Mouse (Mus musculus): Measurements from ENCODE around the gene Slc16a3. TPM values are rescaled to one million over a fixed set of nuclear protein-coding genes. Genes with fewer than 3 reads are reported as not detected.

Slc16a3 gene
- polyA plus RNA-seq, 1 experiment from 2014 or later, result 24.1 TPM

GRCm38 (mm10) chr11:120969742-120970141 is 21.5 kb downstream of the Slc16a3 start:
- Histone ChIP-seq H3K27me3 (ENCODE audit: control insufficient read depth, insufficient read depth, low read length) (no peaks in the 10 kb centered on the region), H3K27ac (ENCODE audit: low read length) (no peak overlapping the region), H3K4me1 (ENCODE audit: control insufficient read depth, insufficient read depth, low read length) (0 out of 2 replicates have a peak, but pooled peaks cover 1% of the 10 kb centered on the region), H3K4me3 (ENCODE audit: low read depth, low read length) (no peak overlapping the region), H3K36me3 (ENCODE audit: control insufficient read depth, insufficient read depth, low read length) (peaks cover 100% of the 10 kb centered on the region), H3K9ac (replicated peaks; ENCODE audit: low read depth, low read length) (no peak overlapping the region), H3K4me2 (replicated peaks; ENCODE audit: low read depth, low read length) (no peak overlapping the region), H3K9me3 (ENCODE audit: control insufficient read depth, low read depth, low read length) (no peaks in the 10 kb centered on the region)
- 94% methylated on average over 5 of the region's 5 CpGs for WGBS
- no peak for ATAC-seq (ENCODE audit: insufficient number of reproducible peaks, insufficient read depth, low FRiP score, low read depth)

- no peaks in the 10 kb centered on the region for H3K4me1 ChIP-seq (ENCODE audit: control insufficient read depth, insufficient read depth, low read length)
These were observed 23.0 kb downstream of the Slc16a3 start for GRCm38 (mm10) chr11:120971237-120971636.

DNA sequence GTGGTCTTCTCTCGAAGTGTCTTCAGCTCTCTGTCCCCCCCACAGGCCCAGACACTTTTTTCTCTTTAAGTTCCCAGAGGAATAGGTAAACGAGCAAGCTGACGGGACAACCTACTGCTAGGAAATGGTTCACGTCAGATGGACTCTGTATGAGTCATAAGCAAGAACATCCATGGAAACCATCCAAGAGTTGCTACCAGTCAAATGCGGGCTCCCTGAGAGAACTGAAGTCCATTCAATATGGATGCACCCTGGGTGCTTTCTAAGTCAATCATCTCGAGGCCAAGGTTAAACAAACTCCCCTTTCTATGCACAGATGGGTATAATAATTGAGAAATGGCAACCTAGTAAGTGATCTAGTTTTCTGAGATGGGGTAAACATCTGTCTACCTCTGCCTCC is 25.0 kb downstream of the Slc16a3 start:
- H3K4me1 ChIP-seq (ENCODE audit: control insufficient read depth, insufficient read depth, low read length), result no peaks in the 10 kb centered on the region
- no peak for ATAC-seq (ENCODE audit: insufficient number of reproducible peaks, insufficient read depth, low FRiP score, low read depth)
- no peak overlapping the region for H3K27ac ChIP-seq (ENCODE audit: low read length)
- H3K4me3 ChIP-seq (ENCODE audit: low read depth, low read length), result no peak overlapping the region
- no peaks in the 10 kb centered on the region for H3K27me3 ChIP-seq (ENCODE audit: control insufficient read depth, insufficient read depth, low read length)
- H3K9me3 ChIP-seq (ENCODE audit: control insufficient read depth, low read depth, low read length), result no peaks in the 10 kb centered on the region
- WGBS, result 78% methylated on average over 6 of the region's 6 CpGs
- no peak overlapping the region for H3K4me2 ChIP-seq (replicated peaks; ENCODE audit: low read depth, low read length)
- peaks cover 95% of the 10 kb centered on the region for H3K36me3 ChIP-seq (ENCODE audit: control insufficient read depth, insufficient read depth, low read length)
- H3K9ac ChIP-seq (replicated peaks; ENCODE audit: low read depth, low read length), result no peak overlapping the region

More at GRCm38 (mm10) chr11:120971237-120971636, 23.0 kb downstream of the Slc16a3 start:
- H3K27ac ChIP-seq (ENCODE audit: low read length), result no peak overlapping the region
- H3K4me2 ChIP-seq (replicated peaks; ENCODE audit: low read depth, low read length), result no peak overlapping the region
- peaks cover 99% of the 10 kb centered on the region for H3K36me3 ChIP-seq (ENCODE audit: control insufficient read depth, insufficient read depth, low read length)
- no peak overlapping the region for H3K4me3 ChIP-seq (ENCODE audit: low read depth, low read length)
- no peak overlapping the region for H3K9ac ChIP-seq (replicated peaks; ENCODE audit: low read depth, low read length)
- no peak for ATAC-seq (ENCODE audit: insufficient number of reproducible peaks, insufficient read depth, low FRiP score, low read depth)
- H3K27me3 ChIP-seq (ENCODE audit: control insufficient read depth, insufficient read depth, low read length), result no peaks in the 10 kb centered on the region
- H3K9me3 ChIP-seq (ENCODE audit: control insufficient read depth, low read depth, low read length), result no peaks in the 10 kb centered on the region
- 94% methylated on average over 5 of the region's 5 CpGs for WGBS

DNA sequence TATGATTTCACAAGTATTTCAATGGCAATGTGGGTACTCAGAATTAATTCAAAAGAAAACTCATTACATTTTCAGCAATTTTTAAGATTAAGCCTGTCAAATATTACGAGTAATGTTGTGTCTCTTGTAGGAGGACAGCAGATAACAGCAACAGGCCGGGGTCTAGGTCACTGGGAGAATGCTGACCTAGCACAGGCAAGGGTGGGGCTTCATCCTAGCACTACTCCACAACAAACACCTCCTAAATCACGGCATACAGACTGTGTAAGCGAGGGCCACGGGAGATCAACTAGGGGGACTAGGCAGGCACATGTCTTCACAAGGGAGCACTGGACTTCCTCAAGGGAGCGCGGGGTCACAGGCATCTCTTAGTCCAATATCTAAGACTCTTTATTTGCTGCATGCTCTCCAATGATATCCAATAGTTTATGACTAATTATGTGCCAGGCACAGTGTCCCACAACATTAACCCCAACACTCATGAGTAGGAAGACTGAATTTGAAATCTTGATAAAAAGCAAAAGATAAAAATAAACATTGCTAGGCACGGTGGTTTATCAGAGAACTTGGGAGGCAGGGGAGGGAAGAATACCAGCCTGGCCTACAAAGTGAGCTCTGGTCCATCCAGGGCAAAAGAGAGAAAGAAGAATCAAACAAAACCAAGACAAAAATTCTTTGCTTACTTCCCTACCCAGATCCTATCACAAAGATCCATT is 31.6 kb downstream of the Slc16a3 start:
- no peaks in the 10 kb centered on the region for H3K4me1 ChIP-seq (ENCODE audit: control insufficient read depth, insufficient read depth, low read length)
- peaks cover 84% of the 10 kb centered on the region for H3K36me3 ChIP-seq (ENCODE audit: control insufficient read depth, insufficient read depth, low read length)
- no peaks in the 10 kb centered on the region for H3K27me3 ChIP-seq (ENCODE audit: control insufficient read depth, insufficient read depth, low read length)
- H3K4me3 ChIP-seq (ENCODE audit: low read depth, low read length), result no peak overlapping the region
- no peak overlapping the region for H3K27ac ChIP-seq (ENCODE audit: low read length)
- H3K9ac ChIP-seq (replicated peaks; ENCODE audit: low read depth, low read length), result no peak overlapping the region
- H3K9me3 ChIP-seq (ENCODE audit: control insufficient read depth, low read depth, low read length), result no peaks in the 10 kb centered on the region
- no peak overlapping the region for H3K4me2 ChIP-seq (replicated peaks; ENCODE audit: low read depth, low read length)
- WGBS, result 71% methylated on average over 8 of the region's 8 CpGs
- ATAC-seq (ENCODE audit: insufficient number of reproducible peaks, insufficient read depth, low FRiP score, low read depth), result no peak

GRCm38 (mm10) chr11:120980427-120981035 is 32.3 kb downstream of the Slc16a3 start:
- no peak for ATAC-seq (ENCODE audit: insufficient number of reproducible peaks, insufficient read depth, low FRiP score, low read depth)
- H3K4me3 ChIP-seq (ENCODE audit: low read depth, low read length), result no peak overlapping the region
- H3K27me3 ChIP-seq (ENCODE audit: control insufficient read depth, insufficient read depth, low read length), result no peaks in the 10 kb centered on the region
- H3K4me1 ChIP-seq (ENCODE audit: control insufficient read depth, insufficient read depth, low read length), result no peaks in the 10 kb centered on the region
- H3K4me2 ChIP-seq (replicated peaks; ENCODE audit: low read depth, low read length), result no peak overlapping the region
- no peak overlapping the region for H3K9ac ChIP-seq (replicated peaks; ENCODE audit: low read depth, low read length)
- H3K9me3 ChIP-seq (ENCODE audit: control insufficient read depth, low read depth, low read length), result no peaks in the 10 kb centered on the region
- 76% methylated on average over 9 of the region's 9 CpGs for WGBS
- H3K36me3 ChIP-seq (ENCODE audit: control insufficient read depth, insufficient read depth, low read length), result peaks cover 81% of the 10 kb centered on the region
- no peak overlapping the region for H3K27ac ChIP-seq (ENCODE audit: low read length)

DNA sequence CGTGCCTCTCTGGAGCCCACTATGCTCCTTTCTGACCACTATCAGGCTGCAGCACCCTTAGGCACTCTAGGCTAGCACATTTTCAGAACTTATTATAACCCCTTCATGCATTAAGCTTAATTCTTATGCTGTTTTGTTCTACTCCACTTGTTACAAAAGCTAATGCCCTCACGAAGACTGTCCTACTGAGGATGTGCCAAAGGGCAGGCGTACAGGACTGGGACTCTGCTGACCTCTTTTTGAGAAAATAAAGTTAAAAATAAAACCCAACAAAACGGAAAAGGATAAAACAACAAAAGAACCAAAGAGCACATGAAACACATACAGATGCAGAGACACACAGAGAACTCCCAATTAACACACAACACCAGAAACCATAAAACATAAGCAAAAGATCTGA is 33.4 kb downstream of the Slc16a3 start:
- Histone ChIP-seq H3K9me3 (ENCODE audit: control insufficient read depth, low read depth, low read length) (no peaks in the 10 kb centered on the region), H3K4me1 (ENCODE audit: control insufficient read depth, insufficient read depth, low read length) (no peaks in the 10 kb centered on the region), H3K27ac (ENCODE audit: low read length) (no peak overlapping the region), H3K9ac (replicated peaks; ENCODE audit: low read depth, low read length) (no peak overlapping the region), H3K36me3 (ENCODE audit: control insufficient read depth, insufficient read depth, low read length) (peaks cover 82% of the 10 kb centered on the region), H3K4me3 (ENCODE audit: low read depth, low read length) (no peak overlapping the region), H3K27me3 (ENCODE audit: control insufficient read depth, insufficient read depth, low read length) (no peaks in the 10 kb centered on the region), H3K4me2 (replicated peaks; ENCODE audit: low read depth, low read length) (no peak overlapping the region)
- 93% methylated on average over 4 of the region's 4 CpGs for WGBS
- ATAC-seq (ENCODE audit: insufficient number of reproducible peaks, insufficient read depth, low FRiP score, low read depth), result no peak

DNA sequence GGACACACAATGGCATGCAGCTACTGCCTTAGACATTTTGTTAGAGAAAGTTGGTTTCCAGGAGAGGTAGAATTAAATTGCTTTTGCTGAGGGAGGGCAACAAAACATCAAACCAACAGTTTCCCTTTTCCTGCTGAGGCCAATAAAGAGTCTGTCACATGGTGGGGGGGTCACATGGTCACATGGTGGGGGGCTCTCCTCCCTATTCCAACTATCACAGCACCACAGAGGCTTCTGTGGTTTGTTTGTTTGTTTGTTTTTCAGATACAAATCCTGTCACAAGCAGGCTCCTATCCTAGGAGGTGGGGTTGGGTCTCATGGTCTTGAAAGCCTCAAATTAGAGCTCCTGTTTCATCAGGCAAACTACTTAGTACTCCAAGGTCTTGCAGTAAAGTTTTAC is 34.2 kb downstream of the Slc16a3 start:
- H3K9me3 ChIP-seq (ENCODE audit: control insufficient read depth, low read depth, low read length), result no peaks in the 10 kb centered on the region

GRCm38 (mm10) chr11:120984448-120985330 is 36.4 kb downstream of the Slc16a3 start:
- no peak overlapping the region; the same call in 1 of the 2 replicates for H3K27ac ChIP-seq (ENCODE audit: low read length)
- no peak for ATAC-seq (ENCODE audit: insufficient number of reproducible peaks, insufficient read depth, low FRiP score, low read depth)

More for the DNA sequence above, 34.2 kb downstream of the Slc16a3 start:
- Histone ChIP-seq H3K9ac (replicated peaks; ENCODE audit: low read depth, low read length) (no peak overlapping the region), H3K4me2 (replicated peaks; ENCODE audit: low read depth, low read length) (no peak overlapping the region), H3K27ac (ENCODE audit: low read length) (no peak overlapping the region), H3K36me3 (ENCODE audit: control insufficient read depth, insufficient read depth, low read length) (peaks cover 79% of the 10 kb centered on the region), H3K27me3 (ENCODE audit: control insufficient read depth, insufficient read depth, low read length) (no peaks in the 10 kb centered on the region), H3K4me1 (ENCODE audit: control insufficient read depth, insufficient read depth, low read length) (no peaks in the 10 kb centered on the region), H3K4me3 (ENCODE audit: low read depth, low read length) (no peak overlapping the region)
- no peak for ATAC-seq (ENCODE audit: insufficient number of reproducible peaks, insufficient read depth, low FRiP score, low read depth)

More at GRCm38 (mm10) chr11:120984448-120985330, 36.4 kb downstream of the Slc16a3 start:
- Histone ChIP-seq H3K36me3 (ENCODE audit: control insufficient read depth, insufficient read depth, low read length) (peaks cover 60% of the 10 kb centered on the region), H3K9ac (replicated peaks; ENCODE audit: low read depth, low read length) (no peak overlapping the region), H3K4me1 (ENCODE audit: control insufficient read depth, insufficient read depth, low read length) (peaks cover 16% of the 10 kb centered on the region; the same call in 1 of the 2 replicates), H3K27me3 (ENCODE audit: control insufficient read depth, insufficient read depth, low read length) (no peaks in the 10 kb centered on the region), H3K4me2 (replicated peaks; ENCODE audit: low read depth, low read length) (no peak overlapping the region), H3K9me3 (ENCODE audit: control insufficient read depth, low read depth, low read length) (no peaks in the 10 kb centered on the region), H3K4me3 (ENCODE audit: low read depth, low read length) (no peak overlapping the region)
- WGBS, result 67% methylated on average over 4 of the region's 4 CpGs

All from stomach, embryonic 14.5 days (tissue).